Comparison of ENCODE assay signal across 8 mouse cellular contexts in genomic region chrX:7765764-7766163, GRCm38 (mm10). TPM values are rescaled to one million over a fixed set of nuclear protein-coding genes. Genes with fewer than 3 reads are reported as not detected.
DNase-seq lines count a peak whose midpoint lies in the region; ATAC-seq lines count a peak whose summit lies in the region.

No protein-coding gene starts in this region.

- 11% methylated on average over 11 of the region's 11 CpGs for WGBS in lung, embryonic 15.5 days

- H3K27me3 ChIP-seq in lung, embryonic 15.5 days = no peaks in the 10 kb centered on the region

- ATAC-seq in common myeloid progenitor, adult 5-6 weeks (replicated peaks; ENCODE audit: low read depth, poor library complexity, severe bottlenecking) = peak; percentile 34
- peak; percentile 68; the same call in 1 of the 2 replicates for ATAC-seq in lung, embryonic 15.5 days (ENCODE audit: borderline replicate concordance, extremely low read depth, low FRiP score, low TSS enrichment)

- no peaks in the 10 kb centered on the region for H3K9me3 ChIP-seq in lung, embryonic 15.5 days

- peak overlapping the region; percentile 56; the same call in 1 of the 2 replicates for H3K27ac ChIP-seq in lung, embryonic 15.5 days

- H3K4me1 ChIP-seq in lung, embryonic 15.5 days = peaks cover 17% of the 10 kb centered on the region

- 0 out of 2 replicates have a peak overlapping the region, but pooled peaks have one; percentile 7 for H3K9ac ChIP-seq in lung, embryonic 15.5 days

- peak overlapping the region; percentile 67 for H3K4me3 ChIP-seq in lung, embryonic 15.5 days

- peaks cover 22% of the 10 kb centered on the region for H3K36me3 ChIP-seq in lung, embryonic 15.5 days

- DNase-seq in right cerebral cortex, adult 18-20 months = peak; percentile 42
- DNase-seq in right cerebral cortex, postnatal 14 days = no peak
- DNase-seq in heart, adult 8-10 months (ENCODE audit: low spot score) = peak; percentile 39
- DNase-seq in kidney, adult 9 months = peak; percentile 31
- DNase-seq in retina, postnatal 1 day = peak; percentile 44
- DNase-seq in thymus, postnatal 14 days = no peak

- peak overlapping the region; percentile 66 for H3K4me2 ChIP-seq in lung, embryonic 15.5 days

RNA-seq across cellular contexts. Expression of gene Tfe3, which starts 3.4 kb away (rescaled TPM):
- total RNA-seq in common myeloid progenitor, adult 5-6 weeks (2017) = 7.1 and 10.1 TPM in 2 replicates
- total RNA-seq in heart, adult 8-10 months (2022) = 10 to 100 TPM; 11.9 to 16.9 (median 14.8) TPM
- 29.2 and 30.5 TPM in 2 replicates for polyA plus RNA-seq in lung, embryonic 15.5 days (2015; fragmentation: Nextera tagmentation; extraction: Ambion mirVana)

RNA-seq across cellular contexts. Expression of gene Ccdc120, which starts 15.1 kb away (rescaled TPM):
- 5.2 and 6.8 TPM in 2 replicates for total RNA-seq in common myeloid progenitor, adult 5-6 weeks (2017)
- total RNA-seq in heart, adult 8-10 months (2022) = 1 to 10 TPM in 1 of 4 experiments, under 1 TPM in 3; 0.37 to 1.0 (median 0.73) TPM
- polyA plus RNA-seq in lung, embryonic 15.5 days (2015; fragmentation: Nextera tagmentation; extraction: Ambion mirVana) = 23.5 and 23.6 TPM in 2 replicates

RNA-seq across cellular contexts. Expression of gene Gripap1, which starts 23.8 kb away (rescaled TPM):
- total RNA-seq in common myeloid progenitor, adult 5-6 weeks (2017) = 73.1 and 85.8 TPM in 2 replicates
- 10 to 100 TPM; 23.1 to 26.1 (median 24.7) TPM for total RNA-seq in heart, adult 8-10 months (2022)
- polyA plus RNA-seq in lung, embryonic 15.5 days (2015; fragmentation: Nextera tagmentation; extraction: Ambion mirVana) = 39.7 and 41.7 TPM in 2 replicates

RNA-seq across cellular contexts. Expression of gene Praf2, which starts 37.5 kb away (rescaled TPM):
- 6.2 and 10.4 TPM in 2 replicates for total RNA-seq in common myeloid progenitor, adult 5-6 weeks (2017)
- total RNA-seq in heart, adult 8-10 months (2022) = 1 to 10 TPM; 4.3 to 6.7 (median 5.7) TPM
- 58.9 and 60.6 TPM in 2 replicates for polyA plus RNA-seq in lung, embryonic 15.5 days (2015; fragmentation: Nextera tagmentation; extraction: Ambion mirVana)

RNA-seq across cellular contexts. Expression of gene Gm45208, which starts 43.7 kb away (rescaled TPM):
- total RNA-seq in common myeloid progenitor, adult 5-6 weeks (2017) = not detected in 2 replicates
- total RNA-seq in heart, adult 8-10 months (2022) = not detected
- not detected in 2 replicates for polyA plus RNA-seq in lung, embryonic 15.5 days (2015; fragmentation: Nextera tagmentation; extraction: Ambion mirVana)

Comparison
In these comparisons a context has a peak if more than half of its experiments do, and no peak if none do; other contexts are left out.
1. DNase-seq: peak in right cerebral cortex, adult 18-20 months (single experiment), heart, adult 8-10 months (single experiment), kidney, adult 9 months (single experiment) and retina, postnatal 1 day (single experiment); none in right cerebral cortex, postnatal 14 days (single experiment) and thymus, postnatal 14 days (single experiment).